Mouse (Mus musculus): ENCODE measurements around the gene Scin.

DNA sequence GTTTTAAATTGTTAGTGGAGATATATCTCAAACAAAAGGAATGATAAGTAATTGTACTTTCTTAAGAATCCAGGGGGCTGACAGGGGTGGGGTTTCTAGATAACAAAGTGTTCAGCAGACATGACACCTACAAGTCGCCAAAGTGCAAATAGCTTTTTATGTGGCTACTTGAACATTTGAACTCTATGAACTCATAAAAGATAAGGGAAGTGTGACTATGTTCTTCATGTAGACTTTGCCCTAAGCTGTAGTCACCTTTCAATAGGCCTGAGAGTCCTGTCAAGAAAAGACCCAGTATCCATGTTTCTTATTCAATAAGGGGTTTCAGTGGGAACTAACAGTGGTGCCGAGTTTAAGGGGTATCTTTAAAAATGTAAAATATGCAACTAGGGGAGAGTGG is 110.1 kb downstream of the Scin start:
- TF ChIP-seq CTCF (IDR thresholded peaks at IDR 0.05; ENCODE audit: low read depth, low read length) (no peak), GATA1 (IDR thresholded peaks at IDR 0.05; ENCODE audit: borderline replicate concordance, low read length) (no peak), GATA2 (IDR thresholded peaks at IDR 0.05; ENCODE audit: borderline replicate concordance, low read depth, low read length) (no peak), TAL1 (conservative IDR thresholded peaks at IDR 0.05; ENCODE audit: low read depth, low read length) (no peak)
